Mouse (Mus musculus): ENCODE measurements around the gene Ftl1. TPM values are rescaled to one million over a fixed set of nuclear protein-coding genes. Genes with fewer than 3 reads are reported as not detected.
"Not testable (repeated sequence)": the region's sequence is repeated elsewhere in the genome, so short reads cannot be mapped to it uniquely, and the experiment has no call there.

Gene Ftl1
- polyA plus RNA-seq, 2 experiments from 2014 or later: 1,962 to 2,374 TPM

DNA sequence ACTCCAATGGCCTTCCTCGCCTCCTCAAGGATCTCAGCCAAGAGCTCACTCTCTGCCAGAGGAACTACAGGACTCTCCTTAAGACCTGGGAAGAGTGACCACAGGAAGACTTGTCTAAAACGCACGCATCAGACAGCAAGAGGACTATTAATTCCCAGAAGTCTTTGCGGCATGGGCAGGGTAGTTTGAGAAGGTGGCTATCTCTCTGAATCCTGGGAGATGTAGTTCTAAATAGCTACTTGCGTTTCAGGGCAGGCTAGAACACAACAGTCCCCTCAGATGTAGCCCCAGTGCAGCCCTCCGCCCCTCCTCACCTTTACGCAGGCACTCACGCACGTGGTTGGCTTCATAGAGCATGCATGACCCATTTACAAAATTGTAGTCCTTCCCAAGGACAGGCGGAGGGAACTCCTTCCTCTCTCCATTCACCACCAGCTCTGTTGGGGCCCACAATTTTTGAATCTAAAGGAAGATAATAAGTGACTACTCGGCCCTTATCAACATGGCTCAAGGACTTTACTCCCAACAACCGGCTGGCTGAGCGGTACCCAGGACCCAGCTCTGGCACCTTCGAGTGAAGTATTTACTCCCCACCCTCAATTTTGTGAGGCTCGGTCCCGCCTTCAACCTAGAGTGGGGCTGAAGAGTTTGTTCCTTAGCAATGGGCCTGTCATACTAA lies 15.7 kb upstream of the Ftl1 start:
- ATAC-seq: no peak

DNA sequence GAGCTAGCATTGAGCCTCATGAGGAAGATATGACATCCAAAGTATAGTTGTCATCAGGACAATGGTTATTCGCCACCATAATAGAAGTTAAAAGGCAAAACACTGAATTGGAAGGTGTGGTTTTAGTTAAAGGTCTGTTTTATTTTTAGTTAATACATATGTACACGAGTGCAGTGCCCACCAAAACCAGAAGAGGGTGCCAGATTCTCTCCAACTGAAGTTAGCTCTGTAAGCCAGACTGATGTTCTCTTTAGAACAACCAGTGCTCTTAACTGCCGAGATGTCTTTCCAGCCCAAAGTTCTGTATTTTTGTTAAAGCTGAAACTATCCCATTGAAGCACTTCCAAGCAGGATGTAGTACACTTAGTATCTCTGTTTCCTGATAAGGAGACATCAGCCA lies 11.2 kb upstream of the Ftl1 start:
- peak; percentile 59 for ATAC-seq

DNA sequence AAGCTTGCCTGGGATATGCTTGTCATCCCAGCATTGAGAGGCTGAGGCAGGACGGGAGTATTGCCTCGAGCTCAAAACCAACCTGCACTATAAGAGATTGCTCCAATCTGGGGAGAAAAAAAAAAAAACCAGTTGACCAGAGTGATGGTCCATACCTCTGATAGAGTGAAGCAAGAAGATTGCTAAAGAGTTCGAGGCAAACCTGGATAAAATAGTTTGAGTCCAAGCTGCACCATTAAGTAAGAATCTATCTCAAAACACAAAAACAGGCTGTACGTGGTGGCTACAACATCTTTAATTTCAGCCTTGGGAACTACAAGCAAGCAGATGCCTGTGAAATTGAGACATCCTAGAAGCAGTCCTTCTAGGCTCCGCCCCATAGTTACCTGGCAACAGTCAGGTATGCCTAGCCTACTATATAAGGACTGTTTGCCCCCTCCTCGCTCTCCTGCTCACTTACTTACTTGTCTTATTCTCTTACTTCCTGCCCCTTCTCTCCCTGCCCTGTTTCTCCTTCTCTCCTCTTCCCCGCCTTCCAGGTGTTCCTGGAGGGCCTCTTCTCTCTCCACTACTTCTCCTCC lies 7.5 kb upstream of the Ftl1 start:
- no peak for ATAC-seq

DNA sequence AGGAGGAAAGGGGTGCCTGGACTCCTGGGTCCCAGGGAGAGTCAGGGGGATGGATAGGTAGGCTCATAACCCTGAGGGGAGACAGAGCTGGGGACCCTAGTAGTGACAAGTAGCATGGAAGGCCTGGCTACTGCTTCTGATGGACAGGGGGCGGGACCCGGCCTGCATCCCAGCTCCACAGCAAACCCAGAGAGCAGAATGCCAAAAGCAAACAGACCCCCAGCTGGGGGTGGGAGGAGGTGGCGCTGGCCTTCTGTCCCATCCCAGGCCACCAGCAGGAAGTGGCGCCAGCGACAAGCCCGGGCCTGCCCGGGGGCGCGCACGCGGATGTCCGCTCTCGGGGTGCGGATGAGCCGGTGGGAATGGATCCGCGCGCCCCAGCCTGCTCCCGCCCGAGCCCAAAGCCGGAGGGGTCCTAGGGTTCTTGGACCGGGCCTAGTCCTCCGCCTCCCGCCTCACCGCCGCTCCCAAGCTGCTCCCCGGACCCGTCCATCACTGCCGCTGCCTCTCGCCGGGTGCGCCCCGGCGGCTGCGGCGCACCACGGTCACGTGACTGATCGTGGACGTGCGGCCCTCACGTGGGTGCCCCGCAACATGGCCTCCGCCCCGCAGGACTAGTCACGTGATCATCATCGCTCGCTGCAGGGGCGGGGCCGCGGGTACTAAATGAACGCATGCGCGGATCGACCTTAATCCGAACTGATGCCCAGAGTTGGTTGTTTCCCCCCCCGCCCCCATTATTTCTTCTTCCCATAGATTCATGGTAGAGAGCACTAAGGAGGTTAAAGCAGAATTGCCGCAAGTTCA lies 6.8 kb upstream of the Ftl1 start, which contains the start of gene Bax:
TSS of gene Bax (minus strand) at position 616 of the 807 bp plus-strand sequence.
- peak; percentile 85 for ATAC-seq

DNA sequence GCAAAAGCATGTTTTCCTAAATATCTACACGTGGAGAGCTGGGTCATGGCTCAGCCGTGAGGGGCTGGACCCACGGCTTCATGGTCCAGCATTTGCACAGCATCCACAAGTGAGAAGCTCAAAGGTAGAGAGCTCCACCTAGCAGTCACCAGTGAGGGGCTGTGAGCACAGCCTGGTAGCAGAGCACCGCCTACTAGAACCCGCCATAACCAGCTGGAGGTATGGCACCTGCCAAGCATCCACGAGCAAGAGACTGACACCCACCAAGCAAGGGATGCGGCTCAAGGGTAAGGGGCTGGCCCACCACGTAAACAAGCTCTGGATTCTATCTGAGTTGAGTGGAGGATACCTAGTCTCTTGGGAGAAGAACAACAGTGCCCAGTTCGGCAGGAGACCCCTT lies 5.9 kb upstream of the Ftl1 start:
- ATAC-seq: no peak

DNA sequence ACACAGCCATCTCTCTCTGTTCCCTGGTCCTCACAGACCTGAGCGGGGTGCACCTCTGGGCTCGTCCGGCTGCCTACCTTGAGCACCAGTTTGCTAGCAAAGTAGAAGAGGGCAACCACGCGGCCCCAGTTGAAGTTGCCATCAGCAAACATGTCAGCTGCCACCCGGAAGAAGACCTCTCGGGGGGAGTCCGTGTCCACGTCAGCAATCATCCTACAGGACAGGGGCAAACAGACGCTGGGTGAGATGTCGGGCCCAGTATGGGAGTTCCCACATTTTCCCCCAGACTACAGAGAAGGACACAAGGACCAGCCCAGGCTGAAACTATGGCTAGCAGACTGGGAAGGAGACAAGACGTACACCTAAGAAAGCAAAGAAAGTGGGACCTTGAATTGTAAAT lies 5.4 kb upstream of the Ftl1 start:
- ATAC-seq: no peak

DNA sequence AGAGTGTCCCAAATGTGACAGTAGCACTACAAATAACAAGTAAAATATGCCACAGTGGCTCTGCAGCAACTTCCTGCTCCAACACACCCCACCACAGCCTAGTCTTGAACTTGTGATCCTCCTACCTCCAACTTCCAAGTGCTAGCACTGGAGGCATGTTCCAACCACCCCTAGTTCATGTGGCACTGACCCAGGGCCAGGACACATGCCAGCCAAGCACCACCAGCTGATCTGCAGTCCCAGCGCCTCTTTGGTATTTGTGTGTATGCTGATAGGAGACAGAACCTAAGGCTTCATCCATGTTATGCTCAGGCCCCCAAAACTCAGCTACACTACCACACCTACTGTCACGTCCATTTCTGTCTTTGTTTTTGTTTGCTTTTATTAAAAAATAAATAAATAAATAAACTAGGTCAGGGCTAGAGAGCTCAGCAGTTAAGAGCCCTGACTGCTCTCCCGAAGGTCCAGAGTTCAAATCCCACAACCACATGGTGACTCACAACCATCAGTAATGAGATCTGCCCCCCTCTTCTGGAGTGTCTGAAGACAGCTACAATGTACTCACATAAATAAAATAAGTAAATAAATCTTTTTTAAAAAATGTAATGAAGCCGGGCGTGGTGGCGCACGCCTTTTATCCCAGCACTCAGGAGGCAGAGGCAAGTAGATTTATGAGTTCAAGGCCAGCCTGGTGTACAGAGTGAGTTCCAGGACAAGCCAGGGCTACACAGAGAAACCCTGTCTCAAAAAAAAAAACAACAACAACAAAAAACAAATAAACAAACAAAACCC lies 4.5 kb upstream of the Ftl1 start:
- ATAC-seq: no peak

DNA sequence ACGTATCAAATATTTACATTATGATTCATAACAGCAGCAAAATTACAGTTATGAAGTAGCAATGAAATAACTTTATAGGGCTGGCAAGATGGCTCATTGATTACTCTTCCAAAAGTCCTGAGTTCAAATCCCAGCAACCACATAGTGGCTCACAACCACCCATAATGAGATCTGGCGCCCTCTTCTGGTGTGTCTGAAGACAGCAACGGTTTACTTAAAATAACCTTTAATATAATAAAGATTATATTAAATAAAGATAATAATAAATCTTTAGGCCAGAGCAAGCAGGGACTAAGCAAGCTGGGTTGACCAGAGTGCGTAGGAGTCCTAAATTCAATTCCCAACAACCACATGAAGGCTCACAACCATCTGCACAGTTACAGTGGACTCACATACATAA lies 3.2 kb upstream of the Ftl1 start:
- not testable (repeated sequence) for ATAC-seq

DNA sequence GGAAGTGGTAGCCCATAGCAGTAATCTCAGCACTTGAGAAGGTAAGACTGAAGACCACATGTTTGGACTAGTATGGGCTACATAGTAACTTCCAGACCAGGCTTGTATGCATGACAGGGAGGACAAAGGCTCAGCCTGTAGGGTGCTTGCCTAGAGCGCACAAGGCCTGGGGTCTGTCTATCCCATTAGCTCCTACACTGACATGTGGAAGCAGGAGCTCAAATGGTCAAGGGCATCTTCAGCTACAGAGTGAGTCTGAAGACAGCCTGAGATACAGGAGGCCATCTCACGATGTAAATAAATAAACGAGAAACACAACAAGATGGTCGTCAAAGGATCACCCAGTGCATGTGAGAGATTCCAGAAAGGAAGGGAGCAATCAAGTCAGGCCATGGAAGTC lies 2.6 kb upstream of the Ftl1 start:
- no peak for ATAC-seq

DNA sequence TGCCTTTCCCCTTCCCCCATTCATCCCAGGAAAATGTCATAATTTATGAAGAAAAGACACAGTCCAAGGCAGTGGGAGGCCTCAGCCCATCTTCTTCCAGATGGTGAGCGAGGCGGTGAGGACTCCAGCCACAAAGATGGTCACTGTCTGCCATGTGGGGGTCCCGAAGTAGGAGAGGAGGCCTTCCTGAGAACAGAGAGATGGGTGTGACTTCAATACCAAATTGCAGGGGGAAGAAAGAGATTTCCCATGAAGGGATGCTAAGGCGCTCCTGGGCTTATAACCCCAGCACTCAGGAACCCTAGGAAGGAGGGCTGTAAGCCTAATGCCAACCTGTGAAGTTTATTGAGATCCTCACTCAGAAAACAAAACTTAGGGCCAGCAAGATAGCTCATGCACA lies 2.1 kb upstream of the Ftl1 start:
- ATAC-seq: no peak

DNA sequence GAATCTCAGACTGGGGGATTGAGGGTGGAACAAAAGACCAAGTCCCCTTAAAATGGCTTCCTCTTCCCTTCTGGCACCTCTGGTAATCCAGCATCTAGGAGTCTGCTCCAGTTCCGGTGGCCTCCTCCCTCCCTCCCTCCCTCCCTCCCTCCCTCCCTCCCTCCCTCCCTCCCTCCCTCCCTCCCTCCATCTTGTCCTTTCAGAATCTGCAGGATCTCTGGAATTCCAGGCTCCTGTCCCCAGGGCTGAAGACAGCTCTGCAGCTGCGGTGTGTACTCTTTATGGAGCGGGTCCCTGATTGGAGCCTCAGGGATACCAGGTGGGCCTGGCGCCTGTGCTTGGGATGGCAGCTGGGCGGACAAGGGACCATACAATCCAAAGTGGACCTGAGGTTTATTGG lies 1.6 kb upstream of the Ftl1 start:
- ATAC-seq: no peak

DNA sequence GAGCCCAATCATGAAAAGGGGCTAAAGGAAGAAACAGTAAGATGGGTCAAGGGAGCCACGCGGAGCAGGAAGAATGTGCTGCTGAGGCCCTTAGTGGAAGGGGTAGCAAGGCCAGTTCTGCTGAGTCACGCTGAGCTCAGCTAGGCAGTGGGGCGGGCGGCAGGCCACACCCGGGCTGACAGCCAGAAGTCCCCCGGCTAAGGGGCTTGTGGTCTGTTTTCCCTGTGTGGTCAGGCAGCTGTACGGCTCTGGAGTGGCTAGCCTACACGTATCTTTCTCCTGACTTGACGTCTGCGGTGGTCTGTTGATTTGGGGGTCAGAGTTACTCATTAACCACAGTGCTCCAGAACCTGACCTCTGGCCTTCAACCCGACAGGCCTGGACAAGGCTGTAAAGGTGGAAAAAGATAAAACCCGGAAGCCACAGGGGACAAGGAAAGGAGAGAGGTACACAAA lies 1.2 kb upstream of the Ftl1 start:
- no peak for ATAC-seq

DNA sequence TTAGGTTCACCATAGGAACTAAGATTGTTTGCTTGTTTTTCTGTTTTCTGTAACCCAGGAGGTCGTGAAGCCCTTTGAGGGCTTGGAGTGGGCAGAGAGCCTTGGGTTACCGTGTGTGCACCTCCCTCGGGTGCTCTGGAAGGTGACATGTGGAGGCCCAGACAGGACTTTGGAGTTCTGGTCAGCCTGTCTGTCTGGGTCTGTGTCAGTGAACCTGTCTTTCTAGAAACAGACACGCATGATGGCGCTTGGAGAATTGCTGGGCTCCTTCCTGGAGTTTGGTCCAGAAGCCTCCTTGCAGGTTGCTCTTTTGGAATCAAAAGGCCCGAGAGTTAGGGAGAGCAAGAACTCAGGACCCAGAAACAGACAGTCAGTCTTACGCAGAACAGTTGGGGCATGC lies 693 bp upstream of the Ftl1 start:
- ATAC-seq: no peak

DNA sequence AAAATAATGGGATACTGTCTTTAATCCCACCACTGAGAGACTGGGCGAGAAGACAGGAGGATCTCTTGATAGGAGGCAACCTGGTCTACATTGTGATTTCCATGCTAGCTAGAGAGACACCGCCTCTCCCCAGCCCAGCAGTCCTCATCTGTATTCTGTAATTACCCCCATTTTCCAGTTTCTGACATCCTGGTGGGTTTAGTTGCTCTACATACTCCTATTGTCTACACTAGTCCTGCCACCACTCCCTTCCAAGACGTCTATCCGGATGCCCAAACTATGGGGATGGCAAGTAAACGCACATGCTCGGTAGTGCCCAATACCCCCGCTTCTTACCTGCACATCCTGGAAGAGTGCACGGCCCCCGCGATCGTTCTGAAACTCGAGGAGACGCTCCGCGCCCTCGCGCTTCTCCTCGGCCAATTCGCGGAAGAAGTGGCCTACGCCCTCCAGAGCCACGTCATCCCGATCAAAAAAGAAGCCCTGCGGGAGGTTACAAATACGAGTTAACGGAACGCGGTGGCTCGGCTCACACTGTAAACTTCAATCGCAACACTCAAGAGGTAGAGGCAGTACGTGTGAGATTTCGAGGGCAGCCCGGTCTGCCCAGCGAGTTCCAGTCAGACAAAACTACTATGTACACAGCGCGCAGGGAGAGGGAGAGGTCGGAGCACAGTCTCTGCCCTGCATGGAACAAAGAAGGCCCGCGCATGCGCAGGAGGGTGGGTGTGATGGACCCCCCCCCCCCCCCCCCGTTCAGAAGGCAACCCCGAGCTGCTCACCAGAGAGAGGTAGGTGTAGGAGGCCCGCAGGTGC lies 728 bp downstream of the Ftl1 start:
- ATAC-seq: peak; percentile 37

DNA sequence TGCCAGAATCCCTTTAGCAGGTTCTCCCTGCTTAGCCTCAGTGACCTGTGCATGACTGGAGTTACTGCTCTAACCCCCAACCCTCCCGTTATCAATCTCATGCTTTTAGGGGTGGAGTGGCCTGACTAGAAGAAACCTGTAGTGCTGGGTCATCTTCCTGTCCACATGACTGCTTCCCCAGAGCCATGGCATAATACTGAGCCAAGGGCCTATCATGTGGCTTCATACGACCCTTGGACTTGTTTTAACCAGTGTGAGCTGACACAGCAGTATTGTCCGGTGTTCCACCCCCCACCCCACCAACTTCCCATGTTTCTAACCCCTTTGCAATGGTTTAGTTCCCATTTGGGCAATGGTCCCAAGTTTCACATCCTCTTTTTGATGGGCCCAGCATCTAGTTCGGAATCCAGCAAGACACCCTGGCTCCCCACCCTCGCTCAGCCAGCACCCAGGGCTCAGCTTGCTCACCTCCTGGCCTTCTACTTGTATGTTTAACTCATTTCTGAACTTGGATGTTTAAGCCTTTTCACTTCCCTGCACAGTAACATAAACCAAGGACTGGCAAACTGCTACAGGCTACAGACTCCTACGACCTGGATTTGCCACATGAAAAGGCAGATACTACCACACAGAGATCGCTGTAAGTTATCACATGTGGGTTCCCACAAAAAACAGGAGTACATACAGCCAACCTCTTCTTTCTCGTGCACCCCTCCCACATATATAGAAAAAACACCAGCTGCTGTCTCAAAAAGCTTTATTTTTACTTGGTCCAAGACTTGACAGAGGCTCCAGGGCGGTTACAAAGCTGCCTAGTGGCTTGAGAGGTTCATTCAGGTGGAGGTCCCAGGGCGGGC lies 2.3 kb downstream of the Ftl1 start:
- ATAC-seq: no peak

DNA sequence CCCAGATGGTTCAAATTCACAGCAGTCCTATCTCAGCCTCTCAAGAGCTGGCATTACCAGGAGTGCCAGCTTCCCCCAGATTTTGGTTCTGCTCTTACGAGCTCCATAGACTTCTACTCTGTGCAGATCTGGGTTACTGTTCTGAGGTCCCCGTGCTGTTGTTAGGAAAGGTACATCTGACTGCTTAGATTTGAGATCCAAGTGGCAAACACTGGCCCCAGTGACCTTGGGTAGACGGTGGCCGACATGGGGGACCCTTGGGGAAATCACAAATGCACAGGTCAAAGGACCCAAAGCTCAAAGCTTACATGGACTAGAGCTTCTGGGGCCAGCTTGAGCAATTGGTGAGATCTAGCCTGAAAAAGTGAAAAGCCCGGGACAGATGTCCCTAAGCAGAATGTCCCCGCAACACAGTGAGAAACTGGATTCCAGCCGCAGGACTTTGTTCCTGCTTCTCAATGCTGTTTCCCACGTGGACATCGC lies 2.9 kb downstream of the Ftl1 start:
- ATAC-seq: no peak

DNA sequence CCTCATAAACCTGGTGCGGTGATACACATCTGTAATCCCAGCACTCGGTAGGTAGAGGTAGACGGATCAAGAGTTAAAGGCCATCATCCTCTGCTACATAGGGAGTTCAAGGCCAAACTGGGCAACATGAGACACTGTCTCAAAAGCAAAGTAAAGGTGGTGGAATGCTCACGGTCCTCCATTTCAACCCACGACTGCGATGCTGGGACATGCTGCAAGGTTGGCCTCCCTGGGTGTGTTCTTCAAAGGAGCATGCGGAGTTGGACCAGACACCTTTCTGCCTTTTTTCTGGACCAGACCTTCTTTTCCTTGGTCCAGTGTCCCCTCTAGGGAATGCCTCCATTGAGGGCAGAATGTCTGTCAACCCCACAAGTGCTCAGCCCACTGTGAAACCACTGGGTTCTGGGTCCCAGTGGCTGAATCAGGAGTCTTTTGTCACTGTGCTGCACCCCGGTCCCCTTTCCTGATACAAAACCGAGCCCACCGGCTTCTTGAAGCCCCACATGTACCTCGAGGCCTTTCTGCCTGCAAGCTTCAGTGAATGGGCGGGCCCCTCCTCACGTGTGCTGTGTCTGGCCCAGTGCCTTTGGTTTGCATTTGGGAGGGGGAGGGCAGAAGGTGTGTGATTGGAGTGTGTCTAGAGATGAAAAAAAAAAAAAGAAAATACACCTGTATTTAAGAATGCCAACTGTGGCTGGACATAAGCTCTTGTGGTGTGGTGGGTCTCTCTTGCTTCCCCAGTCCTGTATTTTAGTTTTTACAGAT lies 3.6 kb downstream of the Ftl1 start:
- no peak for ATAC-seq

DNA sequence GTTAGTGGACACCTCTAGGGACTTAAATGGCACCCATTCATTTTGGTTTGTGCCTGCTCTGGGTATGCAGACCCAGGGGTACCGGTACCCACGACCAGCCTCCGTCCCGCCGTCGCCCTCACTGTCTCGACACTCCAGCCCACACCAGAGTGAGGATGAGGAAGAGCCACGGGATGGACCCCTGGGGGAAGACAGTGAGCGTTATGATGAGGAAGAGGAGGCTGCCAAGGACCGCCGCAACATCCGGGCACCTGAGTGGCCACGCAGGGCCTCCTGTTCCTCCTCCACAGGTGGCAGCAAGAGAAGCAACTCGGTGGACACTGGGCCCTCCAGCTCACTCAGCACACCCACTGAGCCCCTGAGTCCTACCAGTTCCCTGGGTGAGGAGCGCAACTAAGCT lies 4.7 kb downstream of the Ftl1 start:
- no peak for ATAC-seq

DNA sequence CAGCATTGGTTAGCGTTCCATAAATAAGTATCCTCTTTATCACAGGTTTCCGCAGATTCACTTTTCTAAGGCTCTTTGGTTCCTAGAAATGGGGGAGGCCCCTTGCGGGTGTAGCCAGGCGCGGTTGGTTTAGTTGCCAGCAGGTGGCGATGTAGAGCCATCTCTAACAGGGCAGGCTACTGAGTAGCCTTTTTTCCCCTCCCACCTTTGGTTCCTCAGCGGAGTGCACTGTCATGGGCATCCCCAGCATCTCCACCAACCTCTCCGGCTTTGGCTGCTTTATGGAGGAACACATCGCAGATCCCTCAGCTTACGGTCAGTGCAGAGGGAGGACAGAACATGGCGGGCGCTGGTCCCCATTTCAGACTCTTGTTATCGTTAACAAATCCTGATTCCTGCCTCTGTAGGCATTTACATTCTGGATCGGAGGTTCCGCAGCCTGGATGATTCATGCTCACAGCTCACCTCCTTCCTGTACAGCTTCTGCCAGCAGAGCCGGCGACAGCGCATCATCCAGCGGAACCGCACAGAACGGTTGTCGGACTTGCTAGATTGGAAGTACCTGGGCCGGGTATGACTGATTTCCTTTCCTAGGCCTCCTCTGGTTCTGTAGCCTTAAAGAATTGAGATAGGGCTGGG lies 8.2 kb downstream of the Ftl1 start:
- ATAC-seq: peak; percentile 93

DNA sequence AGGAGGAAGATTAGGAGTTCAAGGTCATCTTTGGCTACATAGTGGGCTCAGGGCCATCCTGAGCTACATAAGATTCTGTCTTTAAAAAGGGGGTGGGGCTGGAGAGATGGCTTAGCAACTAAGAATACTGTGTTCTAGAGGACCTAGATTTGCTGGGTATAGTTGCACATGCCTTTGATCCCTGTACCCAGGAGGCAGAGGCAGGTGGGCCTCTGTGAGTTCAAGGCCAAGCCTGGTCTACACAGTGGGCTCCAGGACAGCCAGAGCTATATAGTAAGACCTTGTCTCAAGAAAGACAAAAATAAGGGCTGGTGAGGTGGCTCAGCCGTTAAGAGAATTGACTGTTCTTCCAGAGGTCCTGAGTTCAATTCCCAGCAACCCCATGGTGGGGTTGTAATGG lies 9.7 kb downstream of the Ftl1 start:
- no peak for ATAC-seq

Data from CD4-positive, CD25-positive, alpha-beta regulatory T cell, adult 4 months (primary cell).